Mouse (Mus musculus) midbrain, embryonic 16.5 days (tissue): Measurements from ENCODE around the gene Ssna1. TPM values are rescaled to one million over a fixed set of nuclear protein-coding genes. Genes with fewer than 3 reads are reported as not detected.

Source experiments
- ATAC-seq: fragments of 200-750 bp; cut with Nextera tagmentation; 2 replicates; pipeline ENCODE4 v1.8.0; 2017; ENCODE audit warnings: moderate TSS enrichment
- H3K27ac ChIP-seq: fragments of 300-500 bp; sonication (generic); 2 replicates; pipeline ENCODE4 v1.5.1; 2014; ENCODE audit warnings: mild to moderate bottlenecking, low read length, mixed read lengths
- H3K27me3 ChIP-seq: fragments of 300-500 bp; sonication (generic); 2 replicates; pipeline ENCODE4 v1.6.1; 2014; ENCODE audit warnings: low read depth, low read length, mixed read lengths; ENCODE audit not compliant: control insufficient read depth, insufficient read depth
- H3K36me3 ChIP-seq: fragments of 300-500 bp; sonication (generic); 2 replicates; pipeline ENCODE4 v1.6.1; 2014; ENCODE audit warnings: mild to moderate bottlenecking, low read length, moderate library complexity, mixed read lengths; ENCODE audit not compliant: control insufficient read depth, insufficient read depth
- H3K4me1 ChIP-seq: fragments of 300-500 bp; sonication (generic); 2 replicates; pipeline ENCODE4 v1.6.1; 2014; ENCODE audit warnings: mild to moderate bottlenecking, low read length, mixed read lengths; ENCODE audit not compliant: control insufficient read depth, insufficient read depth
- H3K4me2 ChIP-seq: fragments of 300-500 bp; sonication (generic); 2 replicates; pipeline ENCODE4 v1.6.1; 2014; ENCODE audit warnings: mild to moderate bottlenecking, low read length, mixed read lengths
- H3K4me3 ChIP-seq: fragments of 300-500 bp; sonication (generic); 2 replicates; pipeline ENCODE4 v1.5.1; 2014; ENCODE audit warnings: low read depth, mild to moderate bottlenecking, low read length, moderate library complexity, mixed read lengths
- H3K9ac ChIP-seq: fragments of 300-500 bp; sonication (generic); 2 replicates; pipeline ENCODE4 v1.6.1; 2014; ENCODE audit warnings: low read depth, low read length, mixed read lengths
- H3K9me3 ChIP-seq: fragments of 300-500 bp; sonication (generic); replicated peaks from 2 replicates; pipeline ENCODE4 v1.6.1; 2014; ENCODE audit warnings: mild to moderate bottlenecking, low read length, mixed read lengths; ENCODE audit not compliant: control insufficient read depth, poor library complexity, severe bottlenecking
- WGBS: fragments of 180-500 bp; shearing (Covaris S2); extraction: QIAGEN DNeasy Blood & Tissue Kit; methylation state at CpG from one replicate; pipeline ENCODE4 v1.1.7; 2014; 5-methylcytosine and 5-hydroxymethylcytosine counted together
- polyA plus RNA-seq: library from polyadenylated mRNA; unstranded; fragments of >200 nt; fragmentation: Nextera tagmentation; extraction: Ambion mirVana; gene quantifications from 2 replicates; pipeline ENCODE4 v1.2.1, GENCODE M21; 2015

The Ssna1 gene
- polyA plus RNA-seq, 1 experiment from 2014 or later, result 175 TPM

DNA sequence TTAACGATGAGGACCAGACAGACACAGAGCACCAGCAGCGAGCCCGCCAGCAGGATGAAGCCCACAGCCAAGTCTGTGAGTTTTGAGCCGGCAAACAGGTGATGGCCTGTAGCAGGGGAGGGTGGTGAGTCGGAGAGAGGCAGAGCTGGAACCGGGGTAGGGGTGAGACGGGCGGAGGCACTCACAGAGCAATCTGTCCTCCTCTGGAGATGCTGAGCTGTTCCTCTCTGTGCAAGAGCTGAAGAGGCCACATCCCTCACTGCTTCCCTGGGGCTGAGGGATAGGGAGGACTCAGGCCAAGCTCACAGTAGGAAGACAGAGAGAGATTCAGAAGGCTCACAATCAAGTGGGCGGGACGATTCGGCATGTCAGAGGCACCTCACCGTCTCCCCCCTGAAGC, 41.2 kb downstream of the Ssna1 start:
- no peaks in the 10 kb centered on the region for H3K36me3 ChIP-seq
- no peaks in the 10 kb centered on the region for H3K9me3 ChIP-seq
- H3K9ac ChIP-seq, result no peak overlapping the region
- WGBS, result 57% methylated on average over 12 of the region's 12 CpGs
- no peak overlapping the region for H3K4me3 ChIP-seq
- no peak overlapping the region for H3K4me2 ChIP-seq
- no peak overlapping the region for H3K27ac ChIP-seq
- peaks cover 7% of the 10 kb centered on the region; the same call in 1 of the 2 replicates for H3K27me3 ChIP-seq
- no peak for ATAC-seq
- H3K4me1 ChIP-seq, result peaks cover 4% of the 10 kb centered on the region; the same call in 1 of the 2 replicates

DNA sequence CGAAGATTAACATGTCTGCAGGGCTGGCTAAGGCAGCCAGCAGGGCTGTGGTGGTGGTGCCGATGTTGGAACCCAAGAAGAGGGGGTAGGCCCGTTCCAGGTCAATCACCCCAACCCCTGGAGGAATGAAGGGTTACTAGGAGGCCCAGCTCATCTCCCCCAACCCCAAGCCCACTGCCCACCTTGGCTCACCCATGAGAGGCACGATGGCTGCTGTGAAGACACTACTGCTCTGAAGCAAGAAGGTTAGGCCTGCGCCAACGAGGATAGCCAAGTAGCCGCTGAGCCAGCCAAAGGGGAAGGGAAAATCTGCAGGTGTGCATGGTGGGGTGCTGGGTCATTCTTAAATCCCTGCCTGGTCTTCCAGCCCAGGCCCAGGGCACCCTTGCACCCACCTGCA, 41.7 kb downstream of the Ssna1 start:
- H3K27me3 ChIP-seq, result peaks cover 7% of the 10 kb centered on the region; the same call in 1 of the 2 replicates
- WGBS, result 88% methylated on average over 7 of the region's 7 CpGs

DNA sequence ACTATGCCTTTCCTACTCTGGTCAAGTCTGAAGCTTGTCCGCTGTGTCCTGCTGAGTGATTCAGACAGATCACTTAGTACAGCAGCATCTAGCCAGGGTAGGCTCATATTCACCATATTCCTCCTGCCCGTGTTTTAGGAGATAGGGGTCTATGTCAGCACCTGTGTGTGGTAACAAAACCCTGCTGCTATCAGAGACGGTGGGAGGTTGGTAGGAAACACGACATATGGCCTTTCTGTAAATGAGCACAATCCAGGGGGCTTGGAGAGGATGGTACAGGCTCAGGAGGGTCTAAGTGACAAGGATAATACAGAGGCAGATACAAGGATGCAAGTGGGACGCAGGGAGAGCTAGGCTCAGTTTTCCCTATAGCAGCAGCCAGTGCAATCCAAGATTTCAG, 42.7 kb downstream of the Ssna1 start:
- peaks cover under 1% of the 10 kb centered on the region; the same call in 1 of the 2 replicates for H3K27me3 ChIP-seq
- no peaks in the 10 kb centered on the region for H3K36me3 ChIP-seq
- H3K4me1 ChIP-seq, result peaks cover 9% of the 10 kb centered on the region
- H3K9ac ChIP-seq, result no peak overlapping the region
- H3K9me3 ChIP-seq, result no peaks in the 10 kb centered on the region
- 83% methylated on average over 5 of the region's 5 CpGs for WGBS
- H3K27ac ChIP-seq, result no peak overlapping the region
- no peak for ATAC-seq
- H3K4me3 ChIP-seq, result no peak overlapping the region
- no peak overlapping the region for H3K4me2 ChIP-seq

More for the DNA sequence above, 41.7 kb downstream of the Ssna1 start:
- Histone ChIP-seq H3K9me3 (no peaks in the 10 kb centered on the region), H3K4me3 (no peak overlapping the region), H3K9ac (no peak overlapping the region), H3K36me3 (no peaks in the 10 kb centered on the region), H3K27ac (no peak overlapping the region), H3K4me2 (no peak overlapping the region), H3K4me1 (peaks cover 6% of the 10 kb centered on the region)
- no peak for ATAC-seq

DNA sequence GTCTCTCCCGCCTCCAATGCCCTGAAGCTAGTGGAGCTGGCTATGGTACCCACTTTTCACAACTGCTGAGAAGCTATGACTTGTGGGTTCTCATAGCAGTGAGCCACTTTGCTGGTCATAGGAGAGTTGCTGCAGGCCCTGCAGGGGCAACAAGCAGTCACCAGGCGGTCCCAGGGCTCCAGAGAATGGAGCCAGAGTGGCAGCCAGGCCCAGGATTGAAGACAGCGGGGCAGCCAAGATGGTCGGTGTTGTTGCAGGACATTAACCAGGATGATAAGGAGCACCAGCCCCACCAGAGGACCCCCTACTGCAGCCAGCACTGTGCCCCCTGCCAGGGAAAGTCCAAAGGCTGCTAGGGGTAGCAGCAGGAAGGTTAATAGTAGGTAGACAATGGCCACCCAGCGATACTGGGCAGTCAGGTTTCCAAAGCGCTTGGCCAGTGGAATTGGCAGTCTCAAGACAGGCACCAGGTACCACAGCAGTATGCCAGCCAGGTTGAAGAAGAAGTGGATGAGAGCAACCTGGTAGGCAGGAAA, 43.2 kb downstream of the Ssna1 start:
- no peak overlapping the region for H3K27ac ChIP-seq
- no peak overlapping the region for H3K9ac ChIP-seq
- H3K4me3 ChIP-seq, result no peak overlapping the region
- WGBS, result 72% methylated on average over 6 of the region's 6 CpGs
- H3K4me1 ChIP-seq, result peaks cover 9% of the 10 kb centered on the region
- H3K9me3 ChIP-seq, result no peaks in the 10 kb centered on the region
- ATAC-seq, result no peak
- no peaks in the 10 kb centered on the region; the same call in 1 of the 2 replicates for H3K27me3 ChIP-seq
- H3K4me2 ChIP-seq, result no peak overlapping the region
- no peaks in the 10 kb centered on the region for H3K36me3 ChIP-seq

DNA sequence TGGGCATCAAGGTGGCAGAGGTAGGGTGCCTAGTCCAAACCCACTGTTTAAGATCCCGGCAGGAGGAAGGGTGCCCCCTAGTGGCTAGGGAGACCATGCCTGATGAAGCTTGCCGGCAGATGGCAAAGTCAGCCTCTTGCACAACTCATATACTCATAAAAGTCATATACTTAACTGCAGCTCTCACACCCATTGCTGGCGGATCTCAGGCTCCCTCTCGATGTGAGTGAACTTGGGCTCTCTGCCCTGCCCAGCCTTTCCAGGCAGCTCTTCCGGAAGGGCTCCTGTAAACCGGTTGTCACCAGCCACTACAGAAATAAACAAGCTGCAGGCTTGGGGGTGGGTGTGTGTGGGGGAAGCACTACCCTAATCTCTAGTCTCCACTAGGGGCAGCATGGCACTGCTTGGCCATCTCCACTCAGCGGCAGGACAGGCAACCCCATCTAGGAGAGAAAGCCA, 43.8 kb downstream of the Ssna1 start:
- H3K4me2 ChIP-seq, result peak overlapping the region; percentile 25
- H3K4me1 ChIP-seq, result peaks cover 12% of the 10 kb centered on the region
- no peak overlapping the region for H3K9ac ChIP-seq
- whole genome bisulfite sequencing, result 1% methylated on average over 7 of the region's 7 CpGs
- no peaks in the 10 kb centered on the region for H3K9me3 ChIP-seq
- no peaks in the 10 kb centered on the region for H3K36me3 ChIP-seq
- peak overlapping the region; percentile 2; the same call in 1 of the 2 replicates for H3K27ac ChIP-seq
- no peaks in the 10 kb centered on the region; the same call in 1 of the 2 replicates for H3K27me3 ChIP-seq
- peak overlapping the region; percentile 3; the same call in 1 of the 2 replicates for H3K4me3 ChIP-seq
- no peak for ATAC-seq

DNA sequence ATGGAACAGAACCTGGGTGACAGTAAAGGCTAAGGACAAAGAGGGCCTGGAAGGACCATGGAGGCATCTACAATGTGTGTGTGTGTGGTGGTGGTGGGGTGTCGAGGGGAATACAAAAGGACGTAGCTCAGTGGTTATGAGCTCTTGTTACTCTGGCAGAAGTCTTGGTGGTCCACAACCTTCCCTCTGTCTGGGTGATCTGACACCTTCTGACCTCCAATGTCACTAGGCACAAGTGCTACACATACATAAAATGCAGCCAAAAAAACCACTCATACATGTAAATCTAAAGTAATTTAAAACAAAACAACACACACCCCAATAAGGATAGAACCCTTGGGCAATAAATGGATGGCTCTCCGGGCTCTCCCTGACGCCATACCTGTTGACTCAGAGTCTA, 44.8 kb downstream of the Ssna1 start:
- Histone ChIP-seq H3K4me1 (peaks cover 15% of the 10 kb centered on the region), H3K4me2 (no peak overlapping the region), H3K36me3 (no peaks in the 10 kb centered on the region), H3K9ac (no peak overlapping the region), H3K27me3 (no peaks in the 10 kb centered on the region; the same call in 1 of the 2 replicates), H3K4me3 (no peak overlapping the region), H3K9me3 (no peaks in the 10 kb centered on the region), H3K27ac (no peak overlapping the region)
- no peak for ATAC-seq
- WGBS, result 90% methylated on average over 4 of the region's 4 CpGs

DNA sequence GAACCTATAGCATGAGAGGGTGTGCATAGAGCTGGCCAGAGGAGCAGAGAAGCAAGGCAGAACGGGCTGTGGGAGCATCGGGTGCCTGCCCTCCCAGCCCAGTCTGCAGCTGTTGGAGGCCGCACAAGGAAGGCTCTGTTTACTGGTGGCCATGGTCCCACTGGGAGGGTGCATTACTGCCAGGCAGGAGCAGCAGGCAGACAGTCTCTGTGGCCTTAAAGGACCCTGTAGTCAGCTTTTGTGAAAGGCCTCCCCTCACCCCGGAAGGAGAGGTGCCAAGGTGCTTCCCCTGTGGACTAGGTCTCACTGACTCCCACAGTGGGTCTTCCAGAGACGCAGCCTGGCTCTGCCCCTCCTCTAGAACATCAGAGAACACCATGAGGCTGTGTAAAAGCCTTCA, 45.4 kb downstream of the Ssna1 start:
- Histone ChIP-seq H3K4me3 (no peak overlapping the region), H3K27ac (no peak overlapping the region), H3K9me3 (no peaks in the 10 kb centered on the region), H3K9ac (no peak overlapping the region), H3K4me1 (peaks cover 15% of the 10 kb centered on the region), H3K27me3 (no peaks in the 10 kb centered on the region; the same call in 1 of the 2 replicates), H3K4me2 (no peak overlapping the region), H3K36me3 (no peaks in the 10 kb centered on the region)
- WGBS, result 90% methylated on average over 5 of the region's 5 CpGs
- ATAC-seq, result no peak

DNA sequence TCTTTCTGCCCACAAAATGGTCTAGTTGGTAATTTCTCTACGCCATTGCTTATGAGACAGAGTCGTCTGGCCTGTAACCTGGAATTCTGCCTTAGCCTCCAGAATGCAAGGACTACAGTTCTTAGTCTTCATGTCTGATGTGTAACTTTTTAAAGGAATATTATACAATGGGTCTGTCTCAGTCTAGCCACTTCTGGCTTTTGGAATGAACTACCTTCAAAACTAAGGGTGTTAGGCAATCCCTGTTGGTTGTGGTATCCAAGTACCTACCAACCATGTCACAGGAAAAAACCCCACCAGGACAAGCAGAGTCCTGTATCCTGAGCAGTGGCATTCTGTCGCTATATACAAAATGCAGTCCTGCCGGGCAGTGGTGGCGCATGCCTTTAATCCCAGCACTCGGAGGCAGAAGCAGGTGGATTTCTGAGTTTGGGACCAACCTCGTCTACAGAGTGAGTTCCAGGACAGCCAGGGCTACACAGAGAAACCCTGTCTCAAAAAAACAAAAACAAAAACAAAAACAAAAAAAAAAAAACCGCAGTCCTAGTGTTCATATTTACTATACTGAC, 46.3 kb downstream of the Ssna1 start:
- ATAC-seq, result no peak
- H3K4me1 ChIP-seq, result peaks cover 15% of the 10 kb centered on the region
- peak overlapping the region; percentile 58 for H3K4me2 ChIP-seq
- H3K9ac ChIP-seq, result no peak overlapping the region
- 76% methylated on average over 8 of the region's 8 CpGs for WGBS
- H3K36me3 ChIP-seq, result no peaks in the 10 kb centered on the region
- H3K27ac ChIP-seq, result peak overlapping the region; percentile 97
- H3K27me3 ChIP-seq, result no peaks in the 10 kb centered on the region
- H3K4me3 ChIP-seq, result no peak overlapping the region
- H3K9me3 ChIP-seq, result no peaks in the 10 kb centered on the region
